Mouse (Mus musculus) spleen, postnatal 36 days (tissue): ENCODE measurements at regions not wholly inside any gene's neighbourhood (a gene's known extent, or its start where the extent isn't known, plus 50 kb on each side); places are given as distances from the start of the nearest gene placed in this dataset.
A peak's percentile ranks its signal among the peaks of the same experiment; 100 is the strongest.

Source experiments
- DNase-seq, 2 experiments: peaks; one replicate each; pipeline ENCODE4 v3.0.0; 2022; ENCODE audit warnings: low spot score in 2 of 2, mixed read lengths in 1 of 2

DNA sequence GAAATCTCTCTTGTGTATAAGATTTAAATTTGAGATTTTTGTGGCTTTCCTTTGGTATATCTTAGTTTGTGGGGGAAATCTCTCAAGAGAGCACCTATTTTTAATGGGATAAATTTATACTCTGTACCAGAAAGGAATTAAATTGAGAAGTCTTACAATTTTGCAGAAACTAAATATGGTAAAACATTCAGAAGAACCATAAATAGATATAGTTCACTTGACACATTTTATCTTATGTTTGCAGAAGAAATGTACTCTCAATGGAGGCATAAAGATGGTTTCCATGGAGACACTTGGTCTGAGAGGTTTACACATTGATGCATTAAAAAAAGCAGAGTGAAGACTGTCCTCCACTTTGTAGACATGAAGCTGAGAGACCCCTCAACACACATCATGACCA is 86.9 kb downstream of the Ndufa10 start:
- DNase-seq, result no peak

DNA sequence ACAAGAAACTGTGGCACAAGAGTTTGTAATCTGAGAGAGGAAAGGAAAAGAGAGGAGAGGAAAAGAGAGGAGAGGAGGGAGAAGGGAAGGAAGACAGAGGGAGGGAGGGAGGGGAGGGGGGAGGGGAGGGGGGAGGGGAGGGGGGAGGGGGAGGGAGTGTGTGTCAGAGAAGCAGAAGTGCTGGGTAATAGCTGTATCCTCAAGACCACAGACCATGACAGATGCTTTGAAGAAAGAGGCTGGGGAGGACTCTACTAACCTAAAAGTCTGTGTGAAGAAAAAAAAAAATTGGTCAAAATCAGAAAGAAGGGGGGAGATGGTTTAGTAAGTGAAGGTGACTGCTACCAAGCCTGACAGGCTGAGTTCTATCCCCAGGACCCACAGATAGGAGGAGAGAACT is 88.7 kb downstream of the Ndufa10 start:
- no peak for DNase-seq

DNA sequence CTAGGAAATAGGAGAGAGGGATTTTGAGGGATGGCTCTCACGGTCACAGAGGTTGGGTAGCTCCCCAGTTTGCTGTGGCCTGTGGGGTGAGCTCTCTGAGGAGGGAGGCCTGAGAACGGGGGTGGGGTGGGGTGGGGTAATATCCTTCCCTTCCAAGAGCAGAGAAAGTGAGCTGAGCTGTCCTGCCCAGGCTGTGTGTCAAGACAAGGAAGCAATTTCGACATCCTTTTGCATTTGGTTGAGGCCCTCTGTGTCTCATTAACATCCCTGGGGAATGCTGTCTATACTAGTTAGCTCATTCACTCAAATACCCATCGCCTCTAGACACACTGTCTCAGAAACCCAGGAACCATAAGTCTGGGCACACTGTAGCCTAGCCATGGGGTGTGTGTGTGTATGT is 89.9 kb downstream of the Ndufa10 start:
- DNase-seq, result peak in 1 of 2 experiments; percentile 3

DNA sequence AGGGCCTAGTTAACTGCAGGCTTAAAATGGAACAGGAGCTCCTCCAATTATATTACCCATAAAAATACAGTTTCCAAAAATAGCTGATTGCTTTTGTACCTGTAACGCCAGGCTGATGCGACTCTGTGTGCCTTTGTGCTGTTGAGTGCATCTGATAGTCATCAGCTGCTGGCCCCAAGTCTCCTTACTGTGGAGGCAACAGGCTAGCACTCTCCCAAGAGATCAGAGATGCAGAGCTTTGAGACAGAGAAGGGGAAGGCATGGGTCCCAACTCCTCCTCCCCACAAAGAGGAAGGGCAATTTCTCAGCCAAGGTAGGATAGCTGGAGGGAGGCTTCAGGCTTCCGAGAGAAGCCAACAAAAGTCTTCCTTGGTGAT is 94.2 kb downstream of the Ndufa10 start:
- no peak for DNase-seq

DNA sequence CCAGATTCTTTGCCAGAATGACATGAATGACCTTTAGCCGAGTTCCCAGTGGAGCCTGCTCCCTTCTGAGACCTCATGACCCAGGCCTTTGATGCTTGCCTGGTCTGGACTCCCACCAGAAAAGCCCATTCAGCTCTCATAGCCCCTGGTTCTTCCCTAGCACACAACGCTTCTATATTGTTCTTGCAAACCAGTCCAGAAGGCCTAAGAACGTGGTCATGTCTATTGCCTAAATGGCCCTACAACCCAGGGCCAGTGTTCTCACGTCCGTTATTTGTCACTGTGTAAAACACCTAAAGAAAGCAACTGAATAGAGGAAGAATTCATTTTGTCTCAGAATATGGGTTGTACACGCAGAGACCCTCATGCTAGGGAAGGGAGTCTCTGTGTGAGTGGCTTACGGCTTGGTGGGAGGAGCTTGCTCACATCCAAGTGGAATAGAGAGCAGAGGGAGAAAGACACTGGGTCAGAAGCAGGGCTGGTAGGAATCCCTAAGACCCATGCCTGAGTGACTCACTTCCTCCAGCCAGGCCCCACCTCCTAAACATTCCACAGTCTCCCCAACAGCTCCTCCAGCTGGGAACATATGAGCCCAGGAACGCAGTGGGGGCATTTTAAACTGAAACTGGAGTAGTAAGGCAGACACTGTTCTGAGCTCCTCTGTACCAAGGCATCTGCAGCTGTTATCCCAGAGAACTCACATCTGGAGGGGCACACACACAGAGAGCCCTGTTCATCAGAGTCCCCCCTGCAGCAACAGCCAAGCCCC is 94.7 kb downstream of the Ndufa10 start:
- DNase-seq, result no peak

DNA sequence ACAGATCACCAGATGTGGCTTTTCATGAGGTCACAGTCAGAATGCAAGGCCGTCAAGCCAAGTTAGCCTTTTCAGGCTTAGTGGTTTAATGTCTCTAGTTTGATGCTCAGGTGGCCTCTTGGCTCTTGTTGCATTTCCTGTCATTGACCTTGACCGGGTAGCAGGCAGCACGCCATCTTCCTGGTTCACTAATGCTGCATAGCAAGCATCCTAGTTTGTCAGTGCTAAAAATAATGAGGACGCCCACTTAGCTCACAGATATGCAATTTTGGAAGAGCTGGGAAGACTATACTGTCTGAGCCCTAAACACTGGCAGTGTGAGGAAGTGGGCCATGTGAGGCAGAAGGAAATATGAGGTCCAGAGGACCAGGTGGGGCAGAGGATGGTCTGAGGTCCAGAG is 97.2 kb downstream of the Ndufa10 start:
- no peak for DNase-seq

DNA sequence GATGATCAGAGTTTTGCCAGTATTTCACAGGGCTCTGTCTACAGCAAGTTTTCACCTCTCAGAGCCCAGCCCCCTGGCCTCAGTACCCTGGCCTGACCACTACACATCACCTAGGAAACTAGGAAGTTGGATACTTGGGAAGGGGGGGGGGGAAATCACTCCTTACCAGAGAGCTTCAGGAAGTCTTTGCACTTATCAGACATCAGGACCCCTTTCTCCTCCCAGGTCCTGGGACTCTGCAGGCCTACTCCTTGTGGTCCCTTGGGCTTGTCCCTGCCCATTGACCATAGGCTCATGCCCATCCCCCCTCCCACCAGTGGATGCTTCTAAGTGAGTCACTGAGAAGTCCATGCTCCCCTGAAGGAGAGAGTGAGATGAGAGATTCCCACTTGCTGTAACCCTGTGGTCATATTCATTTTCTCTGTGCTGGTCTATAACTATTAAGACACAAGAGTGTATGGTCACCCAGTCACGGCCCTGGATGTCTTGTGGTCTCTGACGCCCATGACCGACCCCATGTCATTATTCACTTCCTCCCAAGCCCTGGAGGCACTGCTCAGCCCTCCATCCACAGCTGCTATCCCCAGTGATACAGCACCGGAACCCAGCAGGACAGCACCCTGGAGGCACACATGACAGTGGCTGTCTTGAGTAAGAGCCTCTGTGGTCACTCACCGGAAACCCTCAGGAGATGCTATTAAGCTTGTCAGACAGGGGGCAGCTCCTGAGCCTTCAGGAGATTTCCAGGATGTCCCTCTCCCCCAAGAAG is 101.3 kb downstream of the Ndufa10 start:
- no peak for DNase-seq

DNA sequence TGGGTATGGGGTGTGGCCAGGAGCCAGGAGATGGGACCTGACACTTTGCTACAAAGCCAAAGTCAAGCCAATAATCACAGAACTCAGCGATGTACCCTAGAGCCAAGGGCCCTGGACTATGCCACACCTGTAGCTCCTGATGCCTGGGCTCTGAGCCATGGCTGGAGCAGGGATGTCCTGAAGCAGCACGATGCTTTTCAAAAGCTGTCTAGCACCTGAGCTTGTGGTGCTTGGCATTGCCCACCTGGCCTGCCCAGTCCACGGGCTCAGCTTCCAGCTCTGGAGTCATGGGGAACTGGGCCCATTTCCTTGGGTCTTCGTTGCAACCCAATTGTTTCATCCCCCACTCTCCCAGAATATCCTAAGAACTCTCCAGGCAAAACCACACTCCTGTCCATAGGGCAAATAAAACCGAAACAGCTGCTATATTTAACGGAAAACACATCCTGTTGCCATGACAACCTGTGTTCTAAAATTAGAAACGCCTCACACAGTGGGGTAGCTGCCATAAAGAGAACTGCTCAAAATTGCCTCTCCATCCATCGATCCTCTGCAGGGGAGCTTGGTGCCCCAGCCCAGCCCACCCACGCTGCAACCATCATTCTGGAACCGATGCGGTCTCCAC is 102.2 kb downstream of the Ndufa10 start:
- DNase-seq, result no peak

DNA sequence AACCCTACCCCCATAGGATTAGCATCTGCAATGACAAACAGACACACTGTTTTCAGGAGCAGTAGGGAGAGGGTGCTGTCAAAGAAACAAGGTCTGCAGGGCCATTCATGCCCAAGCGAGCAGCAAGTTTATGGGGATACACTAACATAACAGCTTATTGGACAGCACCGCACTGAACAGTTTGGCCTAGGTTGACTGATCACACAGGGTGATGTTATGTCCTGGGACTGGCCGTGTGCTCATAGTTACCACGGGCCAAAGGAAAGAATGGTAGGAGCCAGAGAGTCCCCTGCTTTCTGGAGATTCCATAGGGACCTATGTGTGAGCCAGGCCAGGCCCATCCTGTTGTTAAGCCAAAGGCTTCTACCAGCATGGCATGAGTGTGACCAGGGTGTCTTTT is 102.8 kb downstream of the Ndufa10 start:
- DNase-seq, result no peak

DNA sequence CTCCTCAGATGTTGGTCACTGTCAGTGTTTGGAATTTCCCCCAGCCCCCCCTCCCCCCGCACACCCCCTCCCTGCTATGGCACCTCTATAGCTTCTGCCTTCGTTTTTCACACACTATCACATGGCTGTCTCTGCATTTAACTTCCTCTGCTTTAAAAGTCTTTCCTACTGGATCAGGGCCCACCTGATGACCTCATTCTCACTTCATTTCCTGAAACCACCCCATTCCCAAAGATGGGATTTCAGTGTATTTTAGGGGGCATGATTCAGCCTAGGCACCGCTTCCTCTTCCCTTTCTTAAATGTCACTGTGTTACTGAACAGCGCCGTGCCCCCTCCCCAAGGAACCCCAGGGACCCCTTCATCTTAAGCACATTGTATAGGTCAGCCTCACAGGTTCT is 103.7 kb downstream of the Ndufa10 start:
- DNase-seq, result no peak

DNA sequence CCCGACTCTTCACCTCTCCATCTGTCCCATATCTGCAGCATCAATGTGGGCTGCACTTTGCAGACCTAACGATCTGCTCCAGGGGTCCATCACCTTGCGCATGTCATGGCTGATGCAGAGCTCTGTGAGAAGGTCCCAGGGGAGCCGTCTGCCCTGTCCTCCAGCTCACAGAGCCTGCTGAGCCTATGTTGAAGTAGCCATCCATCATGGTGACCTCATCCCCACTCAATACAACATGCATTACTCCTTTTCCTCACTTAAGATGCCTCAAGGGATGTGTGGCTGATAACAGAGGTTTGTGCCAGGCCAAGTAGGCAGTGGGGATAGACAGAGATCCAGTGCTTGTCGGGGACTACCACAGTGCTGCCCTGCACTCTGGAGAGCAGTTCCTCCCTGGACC is 107.4 kb downstream of the Ndufa10 start:
- no peak for DNase-seq

DNA sequence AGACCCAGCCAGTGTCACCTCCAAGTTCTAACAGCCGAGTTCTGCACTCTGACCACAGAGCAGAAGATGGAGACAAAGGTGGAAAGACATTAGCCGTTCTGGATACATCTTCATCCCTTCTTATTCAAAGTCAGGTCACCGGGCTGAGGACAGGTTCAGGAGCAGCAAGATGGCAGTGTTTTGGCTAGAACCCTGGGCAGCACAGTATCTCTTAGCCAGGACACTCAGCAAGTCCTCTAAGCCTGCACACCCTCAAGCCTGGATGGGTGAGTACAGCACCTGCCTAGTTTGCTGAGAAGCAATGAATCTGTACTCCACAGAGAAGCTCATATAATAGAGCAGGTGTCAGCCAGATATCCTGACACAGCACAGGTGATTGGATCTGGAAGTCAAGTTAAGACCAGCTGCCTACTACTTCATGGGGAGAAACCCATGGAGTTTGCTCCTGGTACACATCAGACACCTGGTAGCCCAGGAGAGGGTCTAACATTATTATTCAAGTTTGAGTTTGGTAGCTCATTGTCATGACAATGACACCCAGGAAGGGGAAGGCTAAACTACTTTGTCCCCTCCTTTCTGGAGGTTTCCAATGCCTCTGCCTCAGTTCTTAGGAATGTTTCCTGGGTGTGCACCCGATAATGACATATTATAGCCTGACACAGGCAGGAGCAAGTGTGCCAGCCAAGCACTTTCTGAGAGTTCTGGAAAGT is 108.1 kb downstream of the Ndufa10 start:
- no peak for DNase-seq

DNA sequence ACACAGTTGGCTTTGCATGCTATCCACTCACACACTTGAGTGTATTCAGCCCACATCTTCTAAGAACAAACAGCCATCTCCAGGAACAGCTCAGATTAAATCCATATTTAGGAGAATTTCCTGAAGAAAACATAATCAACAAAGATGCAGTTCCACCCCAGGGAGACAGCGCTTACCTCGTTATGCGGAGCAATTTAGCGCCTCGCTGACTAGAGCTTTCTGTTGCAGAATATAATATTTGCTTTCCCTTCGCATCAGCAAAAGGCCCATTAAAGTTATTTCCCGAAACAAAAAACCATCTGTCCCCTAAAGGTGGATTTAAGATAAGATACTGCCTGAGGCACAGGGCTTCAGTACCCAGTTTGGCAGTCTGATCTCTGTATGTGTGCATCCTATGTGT is 112.0 kb downstream of the Ndufa10 start:
- no peak for DNase-seq

DNA sequence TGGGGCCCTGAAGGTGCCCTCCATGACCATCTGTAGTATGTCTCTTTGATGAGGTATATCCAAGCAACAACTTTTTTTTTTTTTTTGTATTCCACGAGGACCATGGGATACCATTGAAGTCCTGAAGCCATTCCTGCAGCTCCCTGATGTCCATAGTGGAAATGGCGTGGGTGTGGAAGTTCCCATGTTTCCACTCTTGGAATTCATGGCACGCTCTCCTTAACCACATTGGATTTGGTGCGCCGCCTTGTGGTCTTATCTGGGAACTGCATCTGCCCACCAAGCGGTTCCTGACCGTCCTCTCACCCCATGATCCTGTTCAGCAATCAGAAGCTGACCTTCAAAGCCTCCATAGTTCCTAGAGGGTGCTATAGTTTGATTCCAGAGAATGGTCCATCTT is 113.4 kb downstream of the Ndufa10 start:
- DNase-seq, result peak in 1 of 2 experiments; percentile 12

DNA sequence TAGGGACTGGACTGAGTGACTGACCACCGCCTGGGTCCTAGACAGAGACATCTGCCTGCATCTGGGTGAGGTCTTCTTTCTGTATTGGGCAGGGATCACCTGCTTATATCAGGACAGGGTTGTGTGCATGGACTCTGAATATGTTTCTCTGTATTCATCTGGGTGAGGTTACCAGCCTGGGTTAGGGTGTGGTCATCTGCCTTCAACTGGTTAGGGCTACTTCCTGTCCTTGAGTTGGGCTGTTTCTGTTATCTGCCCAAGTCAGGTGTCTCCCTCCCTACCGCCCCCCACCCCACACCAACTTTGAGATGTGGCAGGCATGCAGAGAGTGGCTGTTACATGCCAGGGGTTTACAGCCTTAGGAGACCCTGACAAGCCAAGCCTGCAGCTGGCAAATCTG is 114.2 kb downstream of the Ndufa10 start:
- no peak for DNase-seq

DNA sequence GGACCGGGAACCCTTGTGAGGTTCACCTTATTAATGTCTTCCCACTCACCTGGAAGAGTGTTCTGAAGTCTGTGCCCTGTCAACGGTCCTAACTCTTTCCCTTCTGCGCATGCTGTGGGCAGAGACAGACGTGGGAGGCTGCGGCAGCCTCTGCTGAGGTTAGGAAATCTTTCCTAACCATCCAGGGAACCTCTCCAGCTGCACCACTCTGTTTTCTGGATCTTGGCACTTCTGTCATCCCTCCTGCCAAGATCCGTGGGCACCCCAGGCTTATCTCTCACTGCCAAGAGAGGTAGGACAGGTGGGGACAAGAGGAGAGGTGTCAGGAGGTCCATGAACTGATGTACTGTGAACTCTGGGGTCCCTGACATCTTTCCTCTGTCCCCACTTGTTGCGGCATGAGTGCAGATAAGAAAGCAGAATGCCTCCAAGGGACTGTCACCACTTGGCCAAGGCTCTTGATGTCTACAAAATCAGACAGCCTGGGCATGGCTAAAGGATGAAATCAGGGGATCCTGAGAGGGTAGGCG is 114.8 kb downstream of the Ndufa10 start:
- no peak for DNase-seq

DNA sequence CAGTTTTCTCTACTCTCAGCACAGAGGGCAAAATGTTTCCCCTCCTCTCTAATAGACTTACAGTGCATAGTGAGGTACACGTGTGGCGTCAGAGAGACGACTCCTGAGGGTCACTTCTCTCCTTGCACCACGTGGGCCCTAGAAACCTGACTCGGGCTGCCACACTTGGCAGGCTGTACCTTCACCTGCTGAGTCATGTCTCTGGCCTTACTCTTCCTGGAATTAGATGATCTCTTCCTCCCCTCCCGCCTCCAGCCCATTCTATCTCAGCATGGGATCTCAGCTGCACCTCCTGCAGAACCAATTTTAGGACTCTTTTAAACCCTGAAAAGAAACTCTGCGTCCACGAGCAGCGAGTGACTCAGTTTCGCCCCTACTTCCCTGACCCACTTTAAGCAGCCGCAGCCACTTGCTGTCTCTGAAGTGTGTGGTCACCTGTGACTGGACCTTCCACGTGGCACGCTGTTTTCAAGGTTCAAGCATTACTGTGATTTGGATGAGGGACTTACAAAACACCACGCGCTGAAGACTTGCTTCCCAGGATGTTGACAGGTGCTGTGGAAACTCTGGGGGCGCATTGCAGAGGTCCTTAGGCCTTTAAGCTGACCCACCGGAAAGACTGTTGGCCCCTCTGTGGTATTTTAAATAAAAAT is 125.2 kb downstream of the Ndufa10 start:
- no peak for DNase-seq

DNA sequence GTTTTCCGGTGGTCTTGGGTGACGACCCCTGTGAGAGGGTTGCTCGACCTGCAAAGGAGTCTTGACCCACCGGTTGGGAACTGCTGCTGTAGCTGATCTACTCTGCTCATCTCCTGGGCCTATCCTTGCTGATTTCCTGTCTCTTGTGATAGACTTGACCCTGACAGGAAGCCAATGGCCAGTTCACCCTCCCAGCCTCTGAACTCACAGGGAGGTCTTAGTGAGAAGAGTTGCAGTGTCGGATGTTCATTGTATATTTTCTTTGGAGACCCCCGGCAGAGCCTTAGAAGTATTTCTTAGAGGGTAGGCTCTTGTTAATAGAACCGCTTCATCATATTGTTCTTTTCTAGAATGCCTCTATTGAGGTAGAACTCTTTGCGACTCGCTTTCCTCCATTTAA is 126.0 kb downstream of the Ndufa10 start:
- DNase-seq, result no peak

DNA sequence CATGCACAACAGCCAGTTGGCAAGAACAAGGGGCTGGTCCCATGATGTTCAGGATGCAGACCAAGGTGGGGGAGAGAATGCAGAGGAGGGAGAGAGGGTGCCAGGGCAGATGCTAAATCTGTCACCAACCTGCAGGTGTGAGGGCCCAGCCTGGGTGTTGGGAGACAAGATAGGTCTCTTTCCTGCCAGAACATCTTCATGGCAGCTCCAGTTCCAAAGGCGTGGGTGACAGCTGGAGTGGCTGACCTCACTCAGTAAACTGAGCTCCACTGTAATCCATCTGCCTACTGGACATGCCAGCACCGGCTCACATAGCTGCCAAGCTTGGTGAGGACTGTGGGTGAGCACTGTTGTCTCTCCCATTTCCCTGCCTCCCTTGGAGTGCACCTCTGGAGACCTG is 129.9 kb downstream of the Ndufa10 start:
- DNase-seq, result no peak

DNA sequence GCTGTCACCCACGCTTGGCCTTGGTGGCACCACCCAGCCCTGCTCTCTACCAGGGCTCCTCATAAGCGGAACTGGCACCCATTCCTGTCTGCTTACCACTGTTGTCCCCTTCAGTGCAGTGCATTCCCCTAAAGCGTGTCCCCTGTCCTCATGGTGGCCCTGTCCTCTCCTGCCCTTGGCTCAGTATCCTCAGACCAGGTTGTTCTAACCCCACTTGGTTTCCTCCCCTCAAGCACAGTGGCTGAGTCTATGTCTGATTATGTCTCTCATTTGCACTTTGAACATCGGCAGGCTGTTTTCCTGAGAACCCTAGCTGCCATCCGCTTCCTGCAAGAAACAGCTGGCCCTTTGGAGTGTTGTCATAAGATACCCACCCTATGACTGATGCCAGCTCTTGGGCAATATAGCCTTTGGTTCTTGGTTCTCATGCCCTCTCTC is 130.5 kb downstream of the Ndufa10 start:
- no peak for DNase-seq

DNA sequence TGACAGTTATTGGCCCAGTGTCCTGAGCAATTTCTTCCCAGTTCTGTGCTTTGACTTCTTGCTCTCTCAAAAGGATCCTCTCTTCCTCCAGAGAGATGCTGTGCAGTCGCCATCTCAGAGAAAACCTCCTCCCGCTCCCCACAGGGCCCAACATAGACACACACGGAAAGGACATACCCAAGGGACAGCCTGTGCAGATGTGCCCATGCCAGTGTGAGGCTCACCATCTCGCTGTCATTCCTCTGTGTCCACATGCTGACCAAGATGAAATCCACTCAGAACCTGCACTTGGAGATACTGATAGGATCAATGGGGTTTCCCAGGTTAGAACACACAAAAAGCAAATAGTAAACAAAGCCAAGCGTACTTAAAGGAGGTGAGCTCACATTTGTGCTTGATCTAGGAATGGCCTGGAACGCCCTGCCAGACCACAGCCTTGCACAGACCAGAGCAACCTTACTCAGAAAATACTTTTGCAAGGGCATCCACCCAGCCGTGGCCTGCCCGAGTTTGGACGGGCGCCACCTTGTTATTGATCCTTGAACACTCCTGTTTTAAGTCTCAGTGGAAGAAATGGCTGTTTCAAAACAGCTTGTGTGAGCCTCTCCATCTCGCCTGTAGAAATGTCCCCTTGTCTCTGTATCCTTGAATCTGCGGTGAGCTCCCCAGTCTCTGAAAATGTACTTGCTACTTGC is 131.7 kb downstream of the Ndufa10 start:
- no peak for DNase-seq
